8 mouse cellular contexts compared by ENCODE assay signal in genomic region chr17:35058911-35059892, GRCm38 (mm10). TPM values are rescaled to one million over a fixed set of nuclear protein-coding genes. Genes with fewer than 3 reads are reported as not detected.
A peak's percentile ranks its signal among the peaks of the same experiment; 100 is the strongest.
DNase-seq lines count a peak whose midpoint lies in the region; ATAC-seq and TF ChIP-seq lines count a peak whose summit lies in the region.

Ddah2 (plus strand) TSS chr17:35059035.

- H3K4me2 ChIP-seq in embryonic facial prominence, embryonic 14.5 days (ENCODE audit: low read depth, low read length), result peak within 1 kb of the TSS; percentile 86

- no peaks in the 10 kb centered on the region for H3K27me3 ChIP-seq in embryonic facial prominence, embryonic 14.5 days (replicated peaks; ENCODE audit: control insufficient read depth, insufficient read depth, low read length)
- H3K27me3 ChIP-seq in heart, adult 2 months (ENCODE audit: control insufficient read depth, insufficient read depth, low read length), result no peaks in the 10 kb centered on the region
- H3K27me3 ChIP-seq in kidney, adult 2 months (replicated peaks; ENCODE audit: control insufficient read depth, insufficient read depth, low read length), result no peaks in the 10 kb centered on the region

- TF ChIP-seq EP300 in heart, adult 2 months (IDR thresholded peaks at IDR 0.05; ENCODE audit: insufficient read depth, low read depth, low read length), result peak; percentile 62; the same call in 1 of the 2 replicates

- peak; percentile 81 for TF ChIP-seq POLR2A in heart, adult 2 months (IDR thresholded peaks at IDR 0.05; ENCODE audit: insufficient read depth, low read depth, low read length)
- peak; percentile 10 for TF ChIP-seq POLR2A in kidney, adult 2 months (IDR thresholded peaks at IDR 0.05; ENCODE audit: low read depth, low read length)

- peaks cover 63% of the 10 kb centered on the region for H3K36me3 ChIP-seq in embryonic facial prominence, embryonic 14.5 days (ENCODE audit: control insufficient read depth, insufficient read depth, low read length)
- peaks cover 7% of the 10 kb centered on the region for H3K36me3 ChIP-seq in heart, adult 2 months (ENCODE audit: control insufficient read depth, insufficient read depth, low read length)
- peaks cover 6% of the 10 kb centered on the region; the same call in 1 of the 2 replicates for H3K36me3 ChIP-seq in kidney, adult 2 months (ENCODE audit: control insufficient read depth, insufficient read depth, low read length)

- peak within 1 kb of the TSS; percentile 92 for H3K27ac ChIP-seq in embryonic facial prominence, embryonic 14.5 days (replicated peaks; ENCODE audit: low read depth, low read length)
- H3K27ac ChIP-seq in heart, adult 2 months, result peak within 1 kb of the TSS; percentile 92
- peak within 1 kb of the TSS; percentile 52 for H3K27ac ChIP-seq in kidney, adult 2 months (ENCODE audit: insufficient read depth, low read depth, low read length)

- DNase-seq in 3T3-L1 (ENCODE audit: low read depth, low spot score), result peak; percentile 89
- peak; percentile 86 for DNase-seq in adrenal gland, postnatal 25 days
- DNase-seq in embryonic facial prominence, embryonic 14.5 days (ENCODE audit: low spot score), result peak; percentile 98
- peak; percentile 92 to 93 for DNase-seq in heart, adult 2 months
- DNase-seq in kidney, adult 2 months, result peak; percentile 91
- DNase-seq in liver, result peak; percentile 89
- peak; percentile 78 to 81 for DNase-seq in spleen, postnatal 36 days (ENCODE audit: low spot score in 2 of 2)

- intact Hi-C loops in heart, adult 2 months (cut with DNase I), result loop anchor here (1.0 to 2.0 kb wide), 2 partner anchors 30 to 38 kb away; partner anchors contain the start of gene Abhd16a

- WGBS in embryonic facial prominence, embryonic 14.5 days, result under 1% methylated on average over 55 of the region's 57 CpGs
- under 1% methylated on average over 57 of the region's 57 CpGs for WGBS in heart, adult 2 months
- WGBS in kidney, adult 2 months, result under 1% methylated on average over 57 of the region's 57 CpGs

- ATAC-seq in embryonic facial prominence, embryonic 14.5 days (ENCODE audit: low read depth), result peak; percentile 90
- peak; percentile 86 for ATAC-seq in monocyte, adult 5-6 weeks (replicated peaks; ENCODE audit: insufficient number of reproducible peaks, low FRiP score, low TSS enrichment, poor library complexity, severe bottlenecking)

- TF ChIP-seq CTCF in heart, adult 2 months (IDR thresholded peaks at IDR 0.05), result peak; percentile 84
- peak; percentile 62 for TF ChIP-seq CTCF in kidney, adult 2 months (conservative IDR thresholded peaks at IDR 0.05; ENCODE audit: insufficient read depth, insufficient read length, low read depth, low read length)

- H3K9ac ChIP-seq in embryonic facial prominence, embryonic 14.5 days (ENCODE audit: low read depth, low read length), result peak within 1 kb of the TSS; percentile 85
- H3K9ac ChIP-seq in heart, adult 2 months (ENCODE audit: low read depth, low read length), result peak within 1 kb of the TSS; percentile 87

- no peaks in the 10 kb centered on the region; the same call in 1 of the 2 replicates for H3K4me1 ChIP-seq in embryonic facial prominence, embryonic 14.5 days (ENCODE audit: control insufficient read depth, insufficient read depth, low read length)
- H3K4me1 ChIP-seq in heart, adult 2 months (ENCODE audit: control insufficient read depth, insufficient read depth, low read length), result peaks cover 8% of the 10 kb centered on the region
- 0 out of 2 replicates have a peak, but pooled peaks cover 6% of the 10 kb centered on the region for H3K4me1 ChIP-seq in kidney, adult 2 months (ENCODE audit: control insufficient read depth, insufficient read depth, low read length)

- H3K79me2 ChIP-seq in heart, adult 2 months (replicated peaks; ENCODE audit: control insufficient read depth, insufficient read depth, low read length), result no peaks in the 10 kb centered on the region

- no peaks in the 10 kb centered on the region for H3K9me3 ChIP-seq in embryonic facial prominence, embryonic 14.5 days (ENCODE audit: control insufficient read depth, low read length)

- peak within 1 kb of the TSS; percentile 65 for H3K4me3 ChIP-seq in embryonic facial prominence, embryonic 14.5 days (ENCODE audit: low read depth, low read length)
- peak within 1 kb of the TSS; percentile 65 for H3K4me3 ChIP-seq in heart, adult 2 months
- peak within 1 kb of the TSS; percentile 67 for H3K4me3 ChIP-seq in kidney, adult 2 months (ENCODE audit: insufficient read depth, low read depth, low read length)

RNA-seq across cellular contexts. Expression of gene Ddah2, which starts in this region (rescaled TPM):
- 14.2 and 17.8 TPM in 2 replicates for total RNA-seq in adrenal gland, postnatal 25 days (2021)
- 291 and 341 TPM in 2 replicates for polyA plus RNA-seq in embryonic facial prominence, embryonic 14.5 days (2014; fragmentation: Nextera tagmentation; extraction: Ambion mirVana)
- total RNA-seq in heart, adult 2 months (2021), result 10 to 100 TPM; 20.0 to 20.5 TPM
- polyA plus RNA-seq in heart, adult 2 months (2012; rRNA removed), result 31.4 and 40.8 TPM in 2 replicates
- 37.7 and 41.0 TPM in 2 replicates for polyA plus RNA-seq in kidney, adult 2 months (2012; rRNA removed)
- total RNA-seq in monocyte, adult 5-6 weeks (2017), result 1.1 TPM in 1 of 3 replicates, not detected in the others

Comparison
In these comparisons a context has a peak if more than half of its experiments do, and no peak if none do; other contexts are left out.
1. Peak in every context shown above with its lines: DNase-seq, ATAC-seq, H3K4me3 ChIP-seq and H3K27ac ChIP-seq.